In the genomic region with DNA sequence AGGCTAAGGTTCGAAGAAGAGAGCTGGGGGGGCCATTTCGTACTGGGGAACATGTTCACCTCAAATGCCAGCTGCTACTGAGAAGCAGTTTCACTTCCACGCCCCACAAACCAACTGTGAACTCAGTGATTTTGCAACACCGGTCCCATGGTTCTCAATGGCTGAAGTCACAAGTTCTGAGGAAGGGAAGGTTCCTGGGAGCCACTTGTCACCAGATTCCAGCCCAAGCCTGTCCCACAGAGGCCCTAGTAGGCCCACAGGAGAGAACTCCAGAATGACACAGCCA, we compare ENCODE assay signal across 8 mouse cellular contexts. TPM values are rescaled to one million over a fixed set of nuclear protein-coding genes. Genes with fewer than 3 reads are reported as not detected.
A peak's percentile ranks its signal among the peaks of the same experiment; 100 is the strongest.
DNase-seq lines count a peak whose midpoint lies in the region; ATAC-seq and TF ChIP-seq lines count a peak whose summit lies in the region.

No protein-coding gene starts in this region.

- H3K27me3 ChIP-seq in stomach, postnatal 0 days (ENCODE audit: control insufficient read depth, insufficient read depth, low read length): no peaks in the 10 kb centered on the region

- peaks cover 2% of the 10 kb centered on the region; the same call in 1 of the 2 replicates for H3K36me3 ChIP-seq in stomach, postnatal 0 days (ENCODE audit: control insufficient read depth, insufficient read depth, low read length)

- TF ChIP-seq CTCF in embryonic fibroblast, embryonic 13.5 days (IDR thresholded peaks at IDR 0.05; ENCODE audit: borderline replicate concordance, insufficient read depth, low read length): no peak
- TF ChIP-seq CTCF in stomach, postnatal 0 days (IDR thresholded peaks at IDR 0.05; ENCODE audit: low read depth): no peak

- H3K4me2 ChIP-seq in stomach, postnatal 0 days (replicated peaks; ENCODE audit: low read depth): peak overlapping the region; percentile 83

- H3K27ac ChIP-seq in embryonic fibroblast, embryonic 13.5 days (ENCODE audit: insufficient read depth, low read length): no peak overlapping the region
- H3K27ac ChIP-seq in stomach, postnatal 0 days (replicated peaks): no peak overlapping the region

- H3K4me1 ChIP-seq in embryonic fibroblast, embryonic 13.5 days (ENCODE audit: control insufficient read depth, insufficient read depth, low read length): no peaks in the 10 kb centered on the region
- H3K4me1 ChIP-seq in stomach, postnatal 0 days (replicated peaks; ENCODE audit: control insufficient read depth, insufficient read depth): peaks cover 7% of the 10 kb centered on the region

- H3K4me3 ChIP-seq in embryonic fibroblast, embryonic 13.5 days (ENCODE audit: insufficient read depth, low read length): peak overlapping the region; percentile 55
- H3K4me3 ChIP-seq in stomach, postnatal 0 days (ENCODE audit: low read depth, low read length): no peak overlapping the region; the same call in 1 of the 2 replicates

- no peaks in the 10 kb centered on the region for H3K9me3 ChIP-seq in stomach, postnatal 0 days (ENCODE audit: control insufficient read depth, low read length)

- DNase-seq in layer of hippocampus, adult 11-12 months (ENCODE audit: low spot score): peak; percentile 53
- no peak for DNase-seq in layer of hippocampus, adult 8-10 months (ENCODE audit: low spot score in 2 of 2)
- peak; percentile 58 for DNase-seq in induced T-regulatory cell, adult 2 months (ENCODE audit: low read depth)
- peak; percentile 86 for DNase-seq in lung, postnatal 36 days
- no peak for DNase-seq in stomach, postnatal 0 days (ENCODE audit: low spot score)
- DNase-seq in T-cell, adult 2 months (ENCODE audit: low spot score): no peak

- TF ChIP-seq EP300 in stomach, postnatal 0 days (optimal IDR thresholded peaks at IDR 0.05): no peak

- no peak overlapping the region; the same call in 1 of the 2 replicates for H3K9ac ChIP-seq in stomach, postnatal 0 days (ENCODE audit: low read length)

- 84% methylated on average over 4 of the region's 4 CpGs for WGBS in stomach, postnatal 0 days

- ATAC-seq in stomach, postnatal 0 days (ENCODE audit: low FRiP score, low TSS enrichment): no peak
- ATAC-seq in erythroid progenitor cell, adult 5-6 weeks (replicated peaks; ENCODE audit: low FRiP score, poor library complexity, severe bottlenecking): no peak

- no peak for TF ChIP-seq POLR2A in embryonic fibroblast, embryonic 13.5 days (IDR thresholded peaks at IDR 0.05; ENCODE audit: low read depth, low read length)

RNA-seq across cellular contexts. Expression of a gene that starts 1.2 kb away (rescaled TPM):
- total RNA-seq in layer of hippocampus, adult 8-10 months (2022): 100 to 1,000 TPM in 2 of 4 experiments, 10 to 100 TPM in 2; 33.2 to 287 (median 121) TPM
- 143 and 186 TPM in 2 replicates for polyA plus RNA-seq in embryonic fibroblast, embryonic 13.5 days (2011; ENCODE audit: insufficient read length, low read depth, missing spikeins)
- 90.4 and 94.2 TPM in 2 replicates for polyA plus RNA-seq in stomach, postnatal 0 days (2015; fragmentation: Nextera tagmentation; extraction: Ambion mirVana)
- 43.2 TPM in 2 replicates for total RNA-seq in erythroid progenitor cell, adult 5-6 weeks (2015; ENCODE audit: low replicate concordance)
- total RNA-seq in erythroid progenitor cell, adult 5-6 weeks (2017; ENCODE audit: low replicate concordance): 33.8 and 34.8 TPM in 2 replicates

RNA-seq across cellular contexts. Expression of a gene that starts 12.9 kb away (rescaled TPM):
- under 1 TPM in 2 of 4 experiments, not detected in 2; 0.33 to 0.52 TPM for total RNA-seq in layer of hippocampus, adult 8-10 months (2022)
- not detected in 2 replicates for polyA plus RNA-seq in embryonic fibroblast, embryonic 13.5 days (2011; ENCODE audit: insufficient read length, low read depth, missing spikeins)
- 0.08 and 0.11 TPM in 2 replicates for polyA plus RNA-seq in stomach, postnatal 0 days (2015; fragmentation: Nextera tagmentation; extraction: Ambion mirVana)
- 5.4 TPM in 1 of 2 replicates, not detected in the other for total RNA-seq in erythroid progenitor cell, adult 5-6 weeks (2015; ENCODE audit: low replicate concordance)
- total RNA-seq in erythroid progenitor cell, adult 5-6 weeks (2017; ENCODE audit: low replicate concordance): 2.0 and 2.3 TPM in 2 replicates

RNA-seq across cellular contexts. Expression of a gene that starts 22.0 kb away (rescaled TPM):
- total RNA-seq in layer of hippocampus, adult 8-10 months (2022): 10 to 100 TPM; 51.7 to 60.3 (median 54.7) TPM
- 31.3 and 33.2 TPM in 2 replicates for polyA plus RNA-seq in embryonic fibroblast, embryonic 13.5 days (2011; ENCODE audit: insufficient read length, low read depth, missing spikeins)
- polyA plus RNA-seq in stomach, postnatal 0 days (2015; fragmentation: Nextera tagmentation; extraction: Ambion mirVana): 37.6 and 40.2 TPM in 2 replicates
- 88.0 and 149 TPM in 2 replicates for total RNA-seq in erythroid progenitor cell, adult 5-6 weeks (2015; ENCODE audit: low replicate concordance)
- 77.8 and 90.2 TPM in 2 replicates for total RNA-seq in erythroid progenitor cell, adult 5-6 weeks (2017; ENCODE audit: low replicate concordance)

RNA-seq across cellular contexts. Expression of a gene that starts 26.3 kb away (rescaled TPM):
- total RNA-seq in layer of hippocampus, adult 8-10 months (2022): 100 to 1,000 TPM; 247 to 327 (median 290) TPM
- polyA plus RNA-seq in embryonic fibroblast, embryonic 13.5 days (2011; ENCODE audit: insufficient read length, low read depth, missing spikeins): 240 and 279 TPM in 2 replicates
- polyA plus RNA-seq in stomach, postnatal 0 days (2015; fragmentation: Nextera tagmentation; extraction: Ambion mirVana): 759 and 851 TPM in 2 replicates
- 201 and 204 TPM in 2 replicates for total RNA-seq in erythroid progenitor cell, adult 5-6 weeks (2015; ENCODE audit: low replicate concordance)
- total RNA-seq in erythroid progenitor cell, adult 5-6 weeks (2017; ENCODE audit: low replicate concordance): 130 and 183 TPM in 2 replicates

RNA-seq across cellular contexts. Expression of a gene that starts 35.2 kb away (rescaled TPM):
- total RNA-seq in layer of hippocampus, adult 8-10 months (2022): 10 to 100 TPM; 42.6 to 54.6 (median 49.4) TPM
- 75.1 and 87.6 TPM in 2 replicates for polyA plus RNA-seq in embryonic fibroblast, embryonic 13.5 days (2011; ENCODE audit: insufficient read length, low read depth, missing spikeins)
- 131 and 132 TPM in 2 replicates for polyA plus RNA-seq in stomach, postnatal 0 days (2015; fragmentation: Nextera tagmentation; extraction: Ambion mirVana)
- 43.6 and 51.5 TPM in 2 replicates for total RNA-seq in erythroid progenitor cell, adult 5-6 weeks (2015; ENCODE audit: low replicate concordance)
- 86.8 and 131 TPM in 2 replicates for total RNA-seq in erythroid progenitor cell, adult 5-6 weeks (2017; ENCODE audit: low replicate concordance)

Comparison
In these comparisons a context has a peak if more than half of its experiments do, and no peak if none do; other contexts are left out.
1. DNase-seq: peak in layer of hippocampus, adult 11-12 months (single experiment), induced T-regulatory cell, adult 2 months (single experiment) and lung, postnatal 36 days (single experiment); none in layer of hippocampus, adult 8-10 months (0 of 2), stomach, postnatal 0 days (single experiment) and T-cell, adult 2 months (single experiment).